Mouse (Mus musculus) left cerebral cortex, adult 2 months (tissue): ENCODE data around the gene Emilin3. TPM values are rescaled to one million over a fixed set of nuclear protein-coding genes. Genes with fewer than 3 reads are reported as not detected.
"Not testable (repeated sequence)": the region's sequence is repeated elsewhere in the genome, so short reads cannot be mapped to it uniquely, and the experiment has no call there.

Experiments used
- DNase-seq, 2 experiments: peaks; one replicate each; pipeline ENCODE4 v3.0.0; 2021 to 2022; ENCODE audit warnings: low spot score in 2 of 2, mixed read lengths in 1 of 2; ENCODE audit errors: extremely low spot score in 1 of 2
- H3K27ac ChIP-seq: fragments of 200-600 bp; 2 replicates; pipeline ENCODE4 v1.8.1; 2022
- H3K4me3 ChIP-seq: fragments of 200-600 bp; 2 replicates; pipeline ENCODE4 v1.8.1; 2022
- CTCF ChIP-seq: fragments of 200-600 bp; IDR thresholded peaks from 2 replicates; pipeline ENCODE4 v1.8.1; 2022; ENCODE audit warnings: antibody characterized with exemption, mild to moderate bottlenecking, moderate library complexity
- intact Hi-C: fragments of 180-260 bp; cut with DNase I; formaldehyde crosslinking; loops from one replicate; pipeline ENCODE4 v1.15.1; 2025
- long read RNA-seq, 2 experiments: library from polyadenylated mRNA; stranded (forward); transcript quantifications; one replicate each; pipeline ENCODE4 v2.0.0; 2021; ENCODE audit warnings: borderline mapping rate in 2 of 2
- total RNA-seq, 2 experiments: library from RNA; stranded (reverse); gene quantifications; 2 replicates each; pipeline ENCODE4 v1.2.3; 2021

The Emilin3 gene
- under 1 TPM; 0.45 to 0.49 TPM for total RNA-seq
- long read RNA-seq, experiment 1, partial matches to known transcripts = 0 of 1 reads
- long read RNA-seq, experiment 1, other reads (novel, unspliced or antisense) = 1 of 1 reads
- long read RNA-seq, experiment 2 = 0 reads

- no peak within 1 kb of the TSS for H3K27ac ChIP-seq
- no peak for TF ChIP-seq CTCF
- DNase-seq = no peak
- H3K4me3 ChIP-seq = peak within 1 kb of the TSS; percentile 35
- intact Hi-C loops = no loop called here
Observed at GRCm38 (mm10) chr2:160912231-160912671, at the start of gene Emilin3. Emilin3 (minus strand) TSS chr2:160912328.

DNA sequence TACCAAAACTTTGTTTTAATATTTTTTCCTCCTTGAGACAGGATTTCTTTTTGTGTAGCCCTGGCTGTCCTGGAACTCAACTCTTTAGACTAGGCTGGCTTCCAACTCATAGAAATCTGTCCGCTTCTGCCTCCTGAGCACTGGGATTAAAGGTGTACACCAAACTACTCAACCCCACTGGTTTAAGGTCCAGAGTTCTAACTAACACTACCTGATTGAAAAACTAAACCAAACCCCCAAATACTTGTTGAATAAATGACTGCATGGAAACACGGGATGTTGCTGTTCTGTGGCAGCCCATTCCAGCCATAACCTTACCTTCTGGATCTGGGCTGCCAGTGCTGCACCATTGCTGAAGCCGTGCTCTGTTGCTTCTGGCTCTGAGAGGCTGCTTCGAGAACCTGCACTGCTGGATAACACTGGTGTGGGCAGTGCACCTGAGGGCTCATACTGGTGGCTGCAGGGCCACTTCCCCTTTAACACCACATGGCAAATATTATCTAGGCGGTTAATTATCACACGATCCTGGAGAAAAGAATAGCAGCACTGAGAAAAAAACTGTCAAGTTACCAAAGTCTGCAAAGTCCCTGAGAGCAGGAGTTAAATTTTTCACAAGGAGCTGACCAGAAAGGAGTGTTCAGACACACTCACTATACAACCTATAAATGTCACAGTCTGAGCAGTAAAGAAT is 49.0 kb upstream of the Emilin3 start:
- no peak overlapping the region for H3K4me3 ChIP-seq
- DNase-seq = no peak
- TF ChIP-seq CTCF = no peak
- no peak overlapping the region for H3K27ac ChIP-seq
- intact Hi-C loops = no loop called here

DNA sequence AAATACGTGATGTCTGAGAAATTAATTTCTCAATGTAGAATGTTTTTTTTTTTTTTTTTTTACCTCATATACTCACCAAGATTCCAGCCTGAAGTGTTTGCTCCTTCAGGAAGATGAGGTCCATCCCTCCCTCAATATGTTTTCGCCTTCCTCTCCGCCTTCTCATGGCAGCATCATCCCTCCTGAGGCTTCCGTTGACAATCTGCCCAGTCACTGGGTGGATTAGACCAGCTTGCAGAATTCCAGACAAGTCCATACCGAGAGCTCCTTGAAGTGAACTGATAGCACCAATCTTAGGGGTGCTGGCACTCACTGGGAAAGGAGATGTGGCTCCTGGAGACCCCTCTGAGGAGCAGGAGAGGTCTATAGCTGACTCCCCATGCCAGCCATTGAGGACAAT is 47.8 kb upstream of the Emilin3 start:
- intact Hi-C loops = no loop called here
- TF ChIP-seq CTCF = no peak
- H3K4me3 ChIP-seq = no peak overlapping the region
- DNase-seq = no peak
- H3K27ac ChIP-seq = 0 out of 2 replicates have a peak overlapping the region, but pooled peaks have one; percentile 44

GRCm38 (mm10) chr2:160958737-160959136 is 46.6 kb upstream of the Emilin3 start:
- TF ChIP-seq CTCF = peak; percentile 47
- peak in 1 of 2 experiments; percentile 42 for DNase-seq
- H3K27ac ChIP-seq = no peak overlapping the region
- intact Hi-C loops = no loop called here
- no peak overlapping the region for H3K4me3 ChIP-seq

DNA sequence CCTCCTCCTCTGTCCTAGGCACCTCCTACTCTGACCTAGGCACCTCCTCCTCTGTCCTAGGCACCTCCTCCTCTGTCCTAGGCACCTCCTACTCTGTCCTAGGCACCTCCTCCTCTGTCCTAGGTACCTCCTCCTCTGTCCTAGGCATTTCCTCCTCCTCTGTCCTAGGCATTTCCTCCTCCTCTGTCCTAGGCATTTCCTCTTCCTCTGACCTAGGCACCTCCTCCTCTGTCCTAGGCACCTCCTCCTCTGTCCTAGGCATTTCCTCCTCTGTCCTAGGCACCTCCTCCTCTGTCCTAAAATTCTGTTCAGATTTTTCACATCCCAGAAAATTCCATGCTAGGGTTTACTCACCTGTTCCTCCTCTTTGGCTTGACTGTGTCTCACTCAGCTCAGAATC is 45.7 kb upstream of the Emilin3 start:
- intact Hi-C loops, H3K4me3 ChIP-seq, H3K27ac ChIP-seq, DNase-seq: not testable (repeated sequence)

- DNase-seq, H3K27ac ChIP-seq, intact Hi-C loops, H3K4me3 ChIP-seq: not testable (repeated sequence)
Observed at GRCm38 (mm10) chr2:160957307-160957706, 45.2 kb upstream of the Emilin3 start.

DNA sequence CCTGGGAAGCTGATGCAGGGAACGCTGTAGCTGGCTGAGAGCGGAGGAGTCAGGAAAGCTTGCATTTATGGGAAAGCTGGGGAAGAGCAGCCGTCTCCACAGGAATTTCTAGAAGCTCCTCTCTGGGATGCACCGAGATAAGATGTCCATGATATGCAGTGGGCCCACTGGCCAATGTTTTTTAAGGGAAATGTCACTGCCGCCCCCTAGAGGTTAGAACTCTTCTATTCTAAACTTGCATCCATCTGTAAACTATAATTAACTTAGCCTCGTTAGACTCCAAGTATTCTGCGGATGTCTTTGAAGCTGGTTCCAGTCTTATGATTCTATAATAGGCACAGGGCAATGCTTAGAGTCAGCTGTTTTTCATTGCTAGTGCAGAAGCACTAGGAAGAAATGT is 43.2 kb upstream of the Emilin3 start:
- Histone ChIP-seq H3K27ac (peak overlapping the region; percentile 77), H3K4me3 (no peak overlapping the region)
- DNase-seq = no peak
- intact Hi-C loops = no loop called here
- peak; percentile 56 for TF ChIP-seq CTCF

DNA sequence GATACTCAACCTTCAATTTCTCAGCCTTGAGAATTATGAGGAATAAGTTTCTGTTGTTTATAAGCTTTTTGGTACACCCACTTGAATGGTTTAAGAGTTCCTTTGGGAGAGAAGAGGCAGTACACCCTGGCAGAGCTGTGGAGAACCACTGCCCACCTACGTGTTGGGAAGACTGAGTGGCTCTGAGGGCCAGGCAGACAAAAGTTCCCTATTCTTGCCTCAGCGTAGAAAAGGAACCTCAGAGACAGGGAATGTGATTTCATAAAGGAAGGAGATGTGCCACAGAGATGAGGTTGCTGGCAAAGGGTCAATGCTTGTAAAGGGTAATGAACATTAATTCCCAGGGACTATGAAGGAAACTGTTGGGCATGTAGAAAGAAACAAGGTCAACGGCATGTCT is 42.4 kb upstream of the Emilin3 start:
- intact Hi-C loops = no loop called here
- peak overlapping the region; percentile 77 for H3K27ac ChIP-seq
- H3K4me3 ChIP-seq = no peak overlapping the region
- DNase-seq = no peak
- no peak; the same call in 1 of the 2 replicates for TF ChIP-seq CTCF

DNA sequence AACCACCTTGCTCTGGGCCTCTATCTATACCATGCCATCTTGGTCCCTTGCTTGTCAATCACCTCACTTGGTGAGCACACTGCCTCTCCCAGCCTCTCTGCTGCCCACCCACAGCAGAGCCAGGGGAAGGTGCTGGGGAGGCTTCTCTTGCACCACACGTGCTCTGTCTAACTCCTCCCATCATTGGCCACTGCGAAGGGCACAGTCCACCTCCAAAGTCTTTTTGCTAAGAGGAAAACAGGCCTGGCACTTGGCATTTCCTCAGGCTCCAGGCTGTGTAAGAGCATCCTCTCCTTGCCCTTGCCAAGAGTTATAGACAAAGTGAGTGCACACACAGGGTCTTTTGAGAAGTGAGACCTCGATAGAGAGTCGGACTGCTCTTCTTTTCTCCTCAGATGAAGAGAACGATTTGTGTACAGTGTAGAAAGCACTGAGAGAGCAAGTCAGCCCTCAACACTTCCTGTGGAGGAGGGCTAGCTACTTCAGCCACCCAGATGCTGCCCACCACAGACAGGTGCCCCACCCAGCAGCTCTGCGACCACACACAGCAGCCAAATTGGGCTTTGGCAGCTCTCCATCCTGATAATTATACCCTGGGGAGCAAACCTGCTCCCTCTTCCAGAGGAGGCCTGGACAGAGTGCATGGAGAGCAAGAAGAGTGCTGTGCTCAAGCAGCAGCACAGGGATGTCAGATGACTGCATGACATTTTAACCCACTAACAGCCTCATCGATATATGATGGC is 41.2 kb upstream of the Emilin3 start:
- intact Hi-C loops = no loop called here
- no peak overlapping the region for H3K4me3 ChIP-seq
- H3K27ac ChIP-seq = peak overlapping the region; percentile 41
- DNase-seq = no peak
- TF ChIP-seq CTCF = no peak

DNA sequence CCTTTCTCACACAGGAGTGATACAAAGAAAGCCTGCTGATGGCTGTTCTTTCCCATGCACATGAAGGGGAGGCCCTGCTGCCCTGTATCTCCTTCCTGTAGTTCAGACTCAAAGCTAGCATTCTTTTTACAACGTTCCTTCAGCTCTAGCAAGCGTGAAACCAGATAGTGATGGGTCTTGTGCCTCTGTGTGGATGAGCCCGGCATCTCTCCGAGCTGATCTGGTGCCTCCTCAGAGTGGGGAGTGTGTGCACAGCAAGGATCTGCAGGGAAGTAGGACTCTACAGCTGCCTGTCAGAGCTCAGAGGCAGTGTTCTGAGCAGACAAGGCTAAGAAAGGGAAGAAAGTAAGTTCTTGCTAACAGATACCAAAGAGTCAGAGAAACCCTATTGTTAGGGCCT is 39.5 kb upstream of the Emilin3 start:
- TF ChIP-seq CTCF = no peak
- Histone ChIP-seq H3K4me3 (no peak overlapping the region), H3K27ac (peak overlapping the region; percentile 55)
- DNase-seq = no peak
- intact Hi-C loops = no loop called here

- DNase-seq = no peak
- no peak overlapping the region for H3K4me3 ChIP-seq
- no peak overlapping the region for H3K27ac ChIP-seq
- peak; percentile 60 for TF ChIP-seq CTCF
- intact Hi-C loops = loop anchor here (2.0 kb wide), 1 partner anchor 344 kb away; no protein-coding TSS in a partner anchor
Observed at GRCm38 (mm10) chr2:160942443-160942842, 30.3 kb upstream of the Emilin3 start.

GRCm38 (mm10) chr2:160940930-160941709 is 29.0 kb upstream of the Emilin3 start:
- no peak for DNase-seq
- H3K27ac ChIP-seq = no peak overlapping the region
- intact Hi-C loops = no loop called here
- TF ChIP-seq CTCF = no peak
- H3K4me3 ChIP-seq = no peak overlapping the region
